Mouse (Mus musculus) stomach, embryonic 15.5 days (tissue): Measurements from ENCODE around the gene Zdhhc19. TPM values are rescaled to one million over a fixed set of nuclear protein-coding genes. Genes with fewer than 3 reads are reported as not detected.

Experiments
- ATAC-seq: fragments of 200-750 bp; cut with Nextera tagmentation; 2 replicates; pipeline ENCODE4 v1.8.0; 2017; ENCODE audit warnings: low read depth, moderate number of reproducible peaks, moderate TSS enrichment; ENCODE audit not compliant: insufficient read depth, low FRiP score
- H3K27ac ChIP-seq: fragments of 300-500 bp; sonication (generic); 2 replicates; pipeline ENCODE4 v1.5.1; 2015; ENCODE audit warnings: mild to moderate bottlenecking, inconsistent platforms
- H3K27me3 ChIP-seq: fragments of 300-500 bp; sonication (generic); replicated peaks from 2 replicates; pipeline ENCODE4 v1.6.1; 2015; ENCODE audit warnings: inconsistent platforms
- H3K36me3 ChIP-seq: fragments of 300-500 bp; sonication (generic); 2 replicates; pipeline ENCODE4 v1.6.1; 2015; ENCODE audit warnings: inconsistent platforms
- H3K4me1 ChIP-seq: fragments of 300-500 bp; sonication (generic); 2 replicates; pipeline ENCODE4 v1.6.1; 2015; ENCODE audit warnings: inconsistent platforms
- H3K4me2 ChIP-seq: fragments of 300-500 bp; sonication (generic); 2 replicates; pipeline ENCODE4 v1.6.1; 2015; ENCODE audit warnings: mild to moderate bottlenecking, inconsistent platforms
- H3K4me3 ChIP-seq: fragments of 300-500 bp; sonication (generic); replicated peaks from 2 replicates; pipeline ENCODE4 v1.5.1; 2015; ENCODE audit warnings: inconsistent platforms
- H3K9ac ChIP-seq: fragments of 300-500 bp; sonication (generic); 2 replicates; pipeline ENCODE4 v1.6.1; 2015; ENCODE audit warnings: inconsistent platforms
- H3K9me3 ChIP-seq: fragments of 300-500 bp; sonication (generic); 2 replicates; pipeline ENCODE4 v1.6.1; 2016; ENCODE audit warnings: inconsistent platforms
- WGBS: fragments of 180-500 bp; shearing (Covaris S2); methylation state at CpG from one replicate; pipeline ENCODE4 v1.1.7; 2015; 5-methylcytosine and 5-hydroxymethylcytosine counted together
- polyA plus RNA-seq: library from polyadenylated mRNA; unstranded; fragments of >200 nt; fragmentation: Nextera tagmentation; extraction: Ambion mirVana; gene quantifications from 2 replicates; pipeline ENCODE4 v1.2.1, GENCODE M21; 2015

Zdhhc19 gene
- polyA plus RNA-seq, 1 experiment from 2014 or later = 0.22 TPM

GRCm38 (mm10) chr16:32586482-32586881, 90.4 kb downstream of the Zdhhc19 start:
- H3K27ac ChIP-seq = no peak overlapping the region
- ATAC-seq = no peak
- no peaks in the 10 kb centered on the region for H3K36me3 ChIP-seq
- no peak overlapping the region for H3K9ac ChIP-seq
- H3K4me3 ChIP-seq = no peak overlapping the region
- no peaks in the 10 kb centered on the region for H3K4me1 ChIP-seq
- no peak overlapping the region for H3K4me2 ChIP-seq
- H3K9me3 ChIP-seq = no peaks in the 10 kb centered on the region
- WGBS = 76% methylated on average over 4 of the region's 4 CpGs
- H3K27me3 ChIP-seq = no peaks in the 10 kb centered on the region

DNA sequence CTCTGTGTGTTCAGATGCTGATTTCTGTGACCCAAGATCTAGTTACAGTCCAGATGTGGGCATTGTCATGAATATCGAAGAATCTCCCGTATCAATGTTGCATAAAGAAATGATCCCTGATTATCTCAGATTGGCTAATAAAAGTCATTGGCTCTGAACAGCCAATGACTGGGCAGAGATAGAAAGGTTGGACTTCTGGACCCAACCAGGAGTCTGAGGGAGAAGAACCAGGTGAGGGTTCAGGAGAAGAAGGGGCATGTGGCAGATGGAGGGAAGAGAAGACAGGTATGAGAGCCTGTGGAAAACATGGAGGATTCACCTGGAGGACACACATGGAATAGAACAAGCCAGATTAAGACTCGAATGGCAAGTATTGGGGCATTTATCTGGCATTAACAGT, 92.5 kb downstream of the Zdhhc19 start:
- H3K27me3 ChIP-seq = no peaks in the 10 kb centered on the region
- H3K4me1 ChIP-seq = no peaks in the 10 kb centered on the region
- no peaks in the 10 kb centered on the region for H3K9me3 ChIP-seq
- H3K4me2 ChIP-seq = no peak overlapping the region
- H3K36me3 ChIP-seq = no peaks in the 10 kb centered on the region
- no peak overlapping the region for H3K4me3 ChIP-seq
- no peak overlapping the region for H3K27ac ChIP-seq
- H3K9ac ChIP-seq = no peak overlapping the region
- 82% methylated on average over 3 of the region's 3 CpGs for WGBS
- no peak for ATAC-seq

DNA sequence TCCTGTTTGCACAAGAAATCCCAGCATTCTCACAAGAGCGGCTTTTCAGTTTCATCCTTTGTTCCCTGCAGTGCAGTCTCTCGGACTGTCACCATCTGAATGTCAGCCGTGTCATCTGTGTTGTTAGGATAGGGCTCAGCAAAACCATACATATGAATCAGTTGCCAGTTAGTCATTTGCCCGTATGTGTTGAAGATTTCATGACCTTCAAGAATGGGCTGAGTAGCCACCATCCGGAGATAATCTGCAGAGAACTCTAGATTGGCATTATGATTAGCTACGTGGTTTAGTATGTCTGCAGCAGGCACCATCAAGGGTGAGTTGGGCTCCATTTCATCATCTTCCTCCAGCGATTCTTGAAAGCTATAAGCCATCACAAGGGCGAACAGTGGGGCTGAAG, 95.5 kb downstream of the Zdhhc19 start:
- Histone ChIP-seq H3K36me3 (no peaks in the 10 kb centered on the region), H3K4me2 (no peak overlapping the region), H3K4me1 (no peaks in the 10 kb centered on the region), H3K27ac (no peak overlapping the region), H3K4me3 (no peak overlapping the region), H3K9me3 (no peaks in the 10 kb centered on the region), H3K9ac (no peak overlapping the region), H3K27me3 (no peaks in the 10 kb centered on the region)
- WGBS = 84% methylated on average over 8 of the region's 8 CpGs
- no peak for ATAC-seq

DNA sequence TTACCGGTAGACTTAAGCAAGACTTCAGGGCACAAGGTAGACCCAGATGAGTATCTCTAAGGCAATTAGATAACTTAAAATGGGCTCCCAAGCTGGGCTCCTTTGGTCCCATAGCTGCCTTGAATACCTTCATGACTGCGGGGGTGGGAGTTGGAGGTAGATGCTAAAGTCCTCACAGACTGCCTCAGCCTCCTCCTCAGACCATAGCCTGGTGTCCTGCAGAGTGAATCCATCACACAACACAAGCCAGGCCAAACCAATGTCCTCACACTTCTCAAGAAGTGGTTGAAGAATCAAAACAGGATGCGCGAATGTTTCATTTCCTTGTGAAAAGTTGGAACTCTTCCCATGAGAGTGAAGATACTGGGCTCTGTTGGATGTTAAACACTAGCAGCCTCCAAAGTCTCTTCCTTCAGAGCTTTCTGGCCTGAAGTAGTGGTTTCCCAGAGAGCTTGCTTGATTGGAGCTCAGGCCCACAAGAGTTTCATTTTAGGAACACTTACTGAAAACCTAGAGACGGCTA, 97.3 kb downstream of the Zdhhc19 start:
- Histone ChIP-seq H3K27ac (no peak overlapping the region), H3K36me3 (no peaks in the 10 kb centered on the region), H3K4me2 (no peak overlapping the region), H3K27me3 (no peaks in the 10 kb centered on the region), H3K9me3 (no peaks in the 10 kb centered on the region), H3K9ac (no peak overlapping the region), H3K4me1 (no peaks in the 10 kb centered on the region), H3K4me3 (no peak overlapping the region)
- 81% methylated on average over 5 of the region's 5 CpGs for WGBS
- no peak for ATAC-seq

DNA sequence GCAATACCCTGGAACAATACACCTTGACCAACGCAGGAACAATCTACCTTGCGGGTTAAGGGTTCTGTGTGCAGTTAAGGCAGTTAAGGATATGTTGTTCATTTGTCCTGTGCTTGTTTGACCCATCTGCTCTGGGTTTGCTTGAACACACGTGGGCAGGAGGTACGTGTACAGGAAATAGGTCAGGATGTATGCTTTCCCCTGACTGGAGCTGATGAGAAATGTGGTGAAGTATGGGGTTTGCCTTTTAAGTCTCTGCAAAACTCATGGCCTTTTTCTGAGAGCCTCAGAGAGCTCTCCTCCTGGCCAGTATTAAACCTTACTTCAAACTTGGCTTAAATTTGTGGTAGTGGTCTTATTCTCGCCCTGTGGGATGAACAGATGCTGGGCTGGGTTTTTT, 97.9 kb downstream of the Zdhhc19 start:
- H3K4me1 ChIP-seq = no peaks in the 10 kb centered on the region
- no peaks in the 10 kb centered on the region for H3K27me3 ChIP-seq
- WGBS = 75% methylated on average over 5 of the region's 5 CpGs
- no peak overlapping the region for H3K27ac ChIP-seq
- H3K4me2 ChIP-seq = no peak overlapping the region
- H3K36me3 ChIP-seq = no peaks in the 10 kb centered on the region
- no peak overlapping the region for H3K4me3 ChIP-seq
- ATAC-seq = no peak
- H3K9me3 ChIP-seq = no peaks in the 10 kb centered on the region
- no peak overlapping the region for H3K9ac ChIP-seq

DNA sequence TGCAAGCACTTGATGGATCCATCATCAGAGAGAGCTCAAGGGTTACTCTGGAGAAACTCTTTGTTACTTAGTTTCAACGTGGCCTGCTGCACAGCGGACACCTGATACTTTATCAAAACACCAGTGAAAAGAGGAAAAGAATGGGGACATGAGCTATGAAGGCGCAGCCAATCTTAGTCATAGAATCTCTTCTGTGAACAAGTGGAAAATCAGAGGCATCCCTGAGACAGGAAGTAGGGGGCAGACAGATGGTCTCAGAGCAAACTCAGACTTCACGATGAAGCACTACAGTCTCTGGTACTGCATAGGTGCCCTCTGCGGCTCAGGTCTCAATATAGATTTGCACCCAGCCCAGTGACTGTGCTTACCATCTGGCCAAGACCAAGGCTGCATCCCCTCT, 98.6 kb downstream of the Zdhhc19 start:
- H3K9ac ChIP-seq = no peak overlapping the region
- H3K4me1 ChIP-seq = no peaks in the 10 kb centered on the region
- no peak overlapping the region for H3K27ac ChIP-seq
- H3K4me2 ChIP-seq = no peak overlapping the region
- H3K36me3 ChIP-seq = no peaks in the 10 kb centered on the region
- H3K4me3 ChIP-seq = no peak overlapping the region
- 69% methylated on average over 5 of the region's 5 CpGs for WGBS
- H3K27me3 ChIP-seq = no peaks in the 10 kb centered on the region
- H3K9me3 ChIP-seq = no peaks in the 10 kb centered on the region
- no peak for ATAC-seq

DNA sequence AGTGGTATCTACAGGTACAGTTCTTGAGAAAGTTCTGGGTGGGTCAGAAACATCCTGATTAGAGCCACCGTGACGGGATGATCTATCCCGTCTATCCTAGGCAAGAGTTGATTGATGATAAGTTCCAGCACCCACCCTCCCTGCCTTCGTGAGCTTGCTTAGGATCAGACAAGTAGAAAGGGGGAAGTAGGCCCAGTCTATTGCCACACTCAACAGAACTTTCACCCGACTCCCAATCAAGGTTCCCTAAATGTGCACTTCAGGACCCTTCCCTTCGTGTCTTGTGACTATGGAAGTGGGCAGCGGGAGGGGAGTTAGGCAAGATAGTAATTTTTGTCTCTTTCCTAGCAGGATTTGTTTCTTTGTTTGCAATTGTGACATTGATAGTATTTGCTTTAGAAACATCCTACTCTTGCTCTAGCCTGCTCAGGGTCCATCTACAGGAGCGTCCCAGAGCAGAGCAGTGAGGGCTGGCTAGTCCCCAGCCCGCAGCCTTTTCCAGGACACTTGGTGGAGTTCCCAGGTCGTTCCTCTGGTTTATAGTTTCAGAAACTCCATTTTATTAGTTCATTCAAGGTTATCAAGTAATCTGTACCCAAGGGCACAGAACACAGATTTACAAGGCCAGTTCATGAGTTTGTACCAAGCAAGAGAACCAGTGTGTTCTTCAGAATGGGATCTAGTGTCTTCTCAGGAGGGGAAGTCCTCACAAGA, 99.2 kb downstream of the Zdhhc19 start:
- Histone ChIP-seq H3K4me1 (no peaks in the 10 kb centered on the region), H3K36me3 (no peaks in the 10 kb centered on the region), H3K27ac (no peak overlapping the region), H3K4me2 (no peak overlapping the region), H3K4me3 (no peak overlapping the region), H3K9me3 (no peaks in the 10 kb centered on the region), H3K27me3 (no peaks in the 10 kb centered on the region), H3K9ac (no peak overlapping the region)
- 77% methylated on average over 10 of the region's 10 CpGs for WGBS
- no peak for ATAC-seq

GRCm38 (mm10) chr16:32597909-32598381, 101.9 kb downstream of the Zdhhc19 start:
- no peak overlapping the region for H3K27ac ChIP-seq
- no peaks in the 10 kb centered on the region for H3K36me3 ChIP-seq
- no peak overlapping the region for H3K4me3 ChIP-seq
- H3K4me2 ChIP-seq = no peak overlapping the region
- H3K4me1 ChIP-seq = no peaks in the 10 kb centered on the region
- peak; percentile 47; the same call in 1 of the 2 replicates for ATAC-seq
- H3K9ac ChIP-seq = no peak overlapping the region
- H3K27me3 ChIP-seq = no peaks in the 10 kb centered on the region
- 38% methylated on average over 4 of the region's 4 CpGs for WGBS
- no peaks in the 10 kb centered on the region for H3K9me3 ChIP-seq

GRCm38 (mm10) chr16:32599151-32599550, 103.1 kb downstream of the Zdhhc19 start:
- H3K27ac ChIP-seq = no peak overlapping the region
- no peak for ATAC-seq
- H3K36me3 ChIP-seq = no peaks in the 10 kb centered on the region
- no peak overlapping the region for H3K4me2 ChIP-seq
- H3K4me3 ChIP-seq = no peak overlapping the region
- H3K4me1 ChIP-seq = no peaks in the 10 kb centered on the region
- H3K9me3 ChIP-seq = no peaks in the 10 kb centered on the region
- 91% methylated on average over 1 of the region's 1 CpGs for WGBS
- H3K9ac ChIP-seq = no peak overlapping the region
- no peaks in the 10 kb centered on the region for H3K27me3 ChIP-seq

- H3K27ac ChIP-seq = no peak overlapping the region
- no peak for ATAC-seq
- 63% methylated on average over 3 of the region's 3 CpGs for WGBS
- no peaks in the 10 kb centered on the region for H3K27me3 ChIP-seq
- H3K4me2 ChIP-seq = no peak overlapping the region
- H3K4me1 ChIP-seq = no peaks in the 10 kb centered on the region
- no peak overlapping the region for H3K9ac ChIP-seq
- no peak overlapping the region for H3K4me3 ChIP-seq
- no peaks in the 10 kb centered on the region for H3K36me3 ChIP-seq
- H3K9me3 ChIP-seq = no peaks in the 10 kb centered on the region
These were observed 106.2 kb downstream of the Zdhhc19 start for GRCm38 (mm10) chr16:32602193-32602685.

- no peaks in the 10 kb centered on the region for H3K36me3 ChIP-seq
- H3K9me3 ChIP-seq = no peaks in the 10 kb centered on the region
- H3K27ac ChIP-seq = peak overlapping the region; percentile 93
- H3K4me1 ChIP-seq = no peaks in the 10 kb centered on the region
- ATAC-seq = no peak
- H3K4me3 ChIP-seq = no peak overlapping the region; the same call in 1 of the 2 replicates
- H3K9ac ChIP-seq = no peak overlapping the region
- H3K4me2 ChIP-seq = peak overlapping the region; percentile 72
- no peaks in the 10 kb centered on the region for H3K27me3 ChIP-seq
- WGBS = 49% methylated on average over 7 of the region's 7 CpGs
These were observed 111.7 kb downstream of the Zdhhc19 start for GRCm38 (mm10) chr16:32607562-32608343.

DNA sequence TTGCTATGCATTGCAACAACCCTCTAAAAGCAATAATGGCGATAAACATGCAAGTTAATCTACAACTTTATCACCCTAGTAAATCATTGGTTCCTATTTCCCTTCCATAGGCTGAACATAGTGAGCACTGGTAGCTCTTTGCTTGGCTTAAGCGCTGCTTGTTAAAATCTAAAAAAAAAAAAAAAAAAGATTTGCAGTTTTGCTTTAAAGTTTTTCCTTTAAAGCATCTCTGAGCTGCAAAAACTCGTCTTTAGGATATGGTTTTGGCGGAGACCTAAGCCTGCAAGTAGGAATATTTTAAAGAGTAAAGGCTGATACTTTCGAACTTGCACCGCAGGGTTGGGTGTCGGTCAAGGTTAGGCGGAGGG, 112.3 kb downstream of the Zdhhc19 start:
- H3K4me1 ChIP-seq = no peaks in the 10 kb centered on the region
- peak overlapping the region; percentile 67 for H3K4me3 ChIP-seq
- no peaks in the 10 kb centered on the region for H3K36me3 ChIP-seq
- no peak for ATAC-seq
- H3K9ac ChIP-seq = peak overlapping the region; percentile 9; the same call in 1 of the 2 replicates
- no peaks in the 10 kb centered on the region for H3K27me3 ChIP-seq
- H3K4me2 ChIP-seq = peak overlapping the region; percentile 72
- WGBS = 7% methylated on average over 8 of the region's 8 CpGs
- H3K9me3 ChIP-seq = no peaks in the 10 kb centered on the region
- H3K27ac ChIP-seq = peak overlapping the region; percentile 93
